Comparison of ENCODE assay signal across 33 mouse cellular contexts in the genomic region with DNA sequence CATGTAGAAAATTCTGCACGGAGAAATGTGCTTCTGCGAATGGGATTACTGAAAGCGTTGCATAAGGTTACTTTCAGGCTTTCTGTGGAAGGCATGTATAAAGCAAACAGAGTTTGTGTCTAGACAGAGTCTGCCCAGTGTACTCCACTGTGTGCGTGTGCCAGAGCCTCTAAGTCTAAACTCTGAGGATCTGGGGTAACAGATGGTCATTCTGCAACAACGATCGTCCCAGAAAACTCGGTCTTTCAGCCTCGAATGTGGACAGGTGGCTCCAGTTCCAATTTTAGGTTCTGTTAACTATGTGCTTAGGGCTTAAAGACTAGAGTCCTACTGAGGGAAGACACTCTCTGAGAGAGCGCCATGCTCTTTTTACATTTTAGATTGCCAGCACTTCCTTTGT. TPM values are rescaled to one million over a fixed set of nuclear protein-coding genes. Genes with fewer than 3 reads are reported as not detected.
DNase-seq lines count a peak whose midpoint lies in the region; ATAC-seq and TF ChIP-seq lines count a peak whose summit lies in the region.
"Had no signal": no experiment of that assay in that cellular context is flagged by ENCODE, and none has a peak within 500 bp of the region (broad histone marks: within the 10 kb centered on the region; RNA-seq: fewer than 3 reads in every experiment).

No protein-coding gene starts in this region.

- ATAC-seq in forebrain, postnatal 0 days, result peak; percentile 74
- ATAC-seq in forebrain, embryonic 14.5 days, result no peak
- no peak for ATAC-seq in megakaryocyte-erythroid progenitor cell, adult 5-6 weeks (replicated peaks; ENCODE audit: low FRiP score, low TSS enrichment, poor library complexity, severe bottlenecking)
- ATAC-seq: CD4-positive, CD25-positive, alpha-beta regulatory T cell, adult 4 months had no signal

- peaks cover 67% of the 10 kb centered on the region for H3K36me3 ChIP-seq in forebrain, postnatal 0 days (ENCODE audit: insufficient read depth)
- peaks cover 82% of the 10 kb centered on the region for H3K36me3 ChIP-seq in forebrain, embryonic 14.5 days (ENCODE audit: control insufficient read depth, insufficient read depth, low read length)

- no peaks in the 10 kb centered on the region for H3K9me3 ChIP-seq in forebrain, postnatal 0 days (ENCODE audit: low read length)
- H3K9me3 ChIP-seq in forebrain, embryonic 14.5 days (replicated peaks; ENCODE audit: control insufficient read depth, low read length), result no peaks in the 10 kb centered on the region
- H3K9me3 ChIP-seq: embryonic facial prominence, embryonic 13.5 days; forebrain, embryonic 12.5 days; hindbrain, embryonic 12.5 days; liver, embryonic 13.5 days; midbrain, embryonic 12.5 days; neural tube, embryonic 15.5 days had no signal

- H3K4me2 ChIP-seq in forebrain, postnatal 0 days (ENCODE audit: low read depth), result no peak overlapping the region
- H3K4me2 ChIP-seq in forebrain, embryonic 14.5 days (ENCODE audit: low read length), result no peak overlapping the region
- H3K4me2 ChIP-seq: embryonic facial prominence, embryonic 13.5 days; forebrain, embryonic 12.5 days; hindbrain, embryonic 12.5 days; liver, embryonic 13.5 days; midbrain, embryonic 12.5 days; neural tube, embryonic 15.5 days had no signal

- DNase-seq in forebrain, postnatal 0 days, result peak; percentile 24
- no peak for DNase-seq in forebrain, embryonic 14.5 days (ENCODE audit: low spot score)
- DNase-seq in layer of hippocampus, adult 2 months (ENCODE audit: low spot score in 2 of 2), result peak; percentile 24 to 35
- no peak for DNase-seq in layer of hippocampus, postnatal 25 days (ENCODE audit: extremely low spot score in 1 of 2, low spot score in 1 of 2)
- peak; percentile 32 for DNase-seq in layer of hippocampus, adult 9-11 months
- DNase-seq: adrenal gland, postnatal 14 days; cerebellum, postnatal 36 days; embryo, embryonic 11 days; gastrocnemius, adult 2 months; kidney, adult 2 months; liver, embryonic 13.5 days; lung, adult 2 months; lung, postnatal 14 days; spleen, adult 18-20 months; thymus, postnatal 36 days had no signal

- 86% methylated on average over 9 of the region's 9 CpGs for WGBS in forebrain, postnatal 0 days
- WGBS in forebrain, embryonic 14.5 days, result 89% methylated on average over 9 of the region's 9 CpGs
- WGBS in bone marrow, adult 2 months, result 91% methylated on average over 9 of the region's 9 CpGs

- no peak overlapping the region for H3K4me3 ChIP-seq in forebrain, postnatal 0 days (ENCODE audit: low read depth, low read length)
- H3K4me3 ChIP-seq in forebrain, embryonic 14.5 days (ENCODE audit: low read depth, low read length), result no peak overlapping the region
- no peak overlapping the region for H3K4me3 ChIP-seq in layer of hippocampus, adult 2 months
- H3K4me3 ChIP-seq in bone marrow, adult 2 months (replicated peaks; ENCODE audit: control insufficient read depth, low read depth, low read length), result no peak overlapping the region
- H3K4me3 ChIP-seq: embryonic facial prominence, embryonic 13.5 days; erythroblast, embryonic 14.5 days; forebrain, embryonic 12.5 days; gastrocnemius, adult 2 months; hindbrain, embryonic 12.5 days; liver, embryonic 13.5 days; midbrain, embryonic 12.5 days; neural tube, embryonic 15.5 days had no signal

- no peak overlapping the region for H3K27ac ChIP-seq in forebrain, postnatal 0 days (ENCODE audit: low read depth, low read length)
- no peak overlapping the region for H3K27ac ChIP-seq in forebrain, embryonic 14.5 days (ENCODE audit: low read depth, low read length)
- peak overlapping the region; percentile 77 for H3K27ac ChIP-seq in layer of hippocampus, adult 2 months
- H3K27ac ChIP-seq in bone marrow, adult 2 months (ENCODE audit: control insufficient read depth, insufficient read depth, low read depth, low read length, poor library complexity), result peak overlapping the region; percentile 22; the same call in 1 of the 2 replicates
- H3K27ac ChIP-seq: embryonic facial prominence, embryonic 13.5 days; forebrain, embryonic 12.5 days; gastrocnemius, adult 2 months; hindbrain, embryonic 12.5 days; kidney, postnatal 0 days; liver, embryonic 13.5 days; midbrain, embryonic 12.5 days; neural tube, embryonic 15.5 days had no signal

- TF ChIP-seq CTCF in forebrain, postnatal 0 days (IDR thresholded peaks at IDR 0.05; ENCODE audit: low read depth), result no peak
- no peak for TF ChIP-seq CTCF in layer of hippocampus, adult 2 months (conservative IDR thresholded peaks at IDR 0.05)
- TF ChIP-seq CTCF in bone marrow, adult 2 months (IDR thresholded peaks at IDR 0.05; ENCODE audit: control insufficient read depth, insufficient read depth, low read length), result no peak

- no peaks in the 10 kb centered on the region for H3K4me1 ChIP-seq in forebrain, postnatal 0 days (ENCODE audit: insufficient read depth)
- H3K4me1 ChIP-seq in forebrain, embryonic 14.5 days (ENCODE audit: control insufficient read depth, insufficient read depth, low read length), result no peaks in the 10 kb centered on the region
- H3K4me1 ChIP-seq in bone marrow, adult 2 months (ENCODE audit: control insufficient read depth, insufficient read depth, low read length), result peaks cover 2% of the 10 kb centered on the region; the same call in 1 of the 2 replicates
- H3K4me1 ChIP-seq: embryonic facial prominence, embryonic 13.5 days; forebrain, embryonic 12.5 days; hindbrain, embryonic 12.5 days; midbrain, embryonic 12.5 days; neural tube, embryonic 15.5 days had no signal

- TF ChIP-seq POLR2A in bone marrow, adult 2 months (IDR thresholded peaks at IDR 0.05; ENCODE audit: borderline replicate concordance, control insufficient read depth, low read depth, low read length), result no peak

- H3K27me3 ChIP-seq in forebrain, postnatal 0 days (ENCODE audit: insufficient read depth, low read length), result no peaks in the 10 kb centered on the region
- no peaks in the 10 kb centered on the region for H3K27me3 ChIP-seq in forebrain, embryonic 14.5 days (replicated peaks; ENCODE audit: control insufficient read depth, insufficient read depth, low read length)
- H3K27me3 ChIP-seq: embryonic facial prominence, embryonic 13.5 days; forebrain, embryonic 12.5 days; hindbrain, embryonic 12.5 days; liver, embryonic 13.5 days; midbrain, embryonic 12.5 days; neural tube, embryonic 15.5 days had no signal

- H3K9ac ChIP-seq in forebrain, postnatal 0 days, result no peak overlapping the region
- H3K9ac ChIP-seq in forebrain, embryonic 14.5 days (ENCODE audit: low read length), result no peak overlapping the region
- H3K9ac ChIP-seq: embryonic facial prominence, embryonic 13.5 days; forebrain, embryonic 12.5 days; hindbrain, embryonic 12.5 days; liver, embryonic 13.5 days; midbrain, embryonic 12.5 days; neural tube, embryonic 15.5 days had no signal

RNA-seq across cellular contexts. Expression of gene Dhx29, which starts 18.1 kb away (rescaled TPM):
- 24.9 and 33.6 TPM in 2 replicates for total RNA-seq in forebrain, postnatal 0 days (2014; rRNA removed)
- 19.3 and 25.5 TPM in 2 replicates for polyA plus RNA-seq in forebrain, postnatal 0 days (2015; fragmentation: Nextera tagmentation; extraction: Ambion mirVana)
- polyA plus RNA-seq in forebrain, embryonic 14.5 days (2014; fragmentation: Nextera tagmentation; extraction: Ambion mirVana), result 17.5 and 25.4 TPM in 2 replicates
- total RNA-seq in layer of hippocampus, adult 2 months (2021), result 10 to 100 TPM; 23.5 to 26.0 TPM
- total RNA-seq in layer of hippocampus, postnatal 25 days (2021), result 10 to 100 TPM; 23.2 to 23.9 TPM
- 8.9 and 11.0 TPM in 2 replicates for polyA plus RNA-seq in bone marrow, adult 2 months (2011; ENCODE audit: insufficient read depth, insufficient read length, low replicate concordance, missing spikeins)
- 23.1 and 26.3 TPM in 2 replicates for total RNA-seq in megakaryocyte-erythroid progenitor cell, adult 5-6 weeks (2014; fragmentation: Nextera tagmentation)
- 34.5 and 39.3 TPM in 2 replicates for total RNA-seq in megakaryocyte-erythroid progenitor cell, adult 5-6 weeks (2017)

RNA-seq across cellular contexts. Expression of gene Mtrex, which starts 18.1 kb away (rescaled TPM):
- total RNA-seq in forebrain, postnatal 0 days (2014; rRNA removed), result 40.4 and 41.8 TPM in 2 replicates
- 36.5 and 39.9 TPM in 2 replicates for polyA plus RNA-seq in forebrain, postnatal 0 days (2015; fragmentation: Nextera tagmentation; extraction: Ambion mirVana)
- 70.6 and 77.9 TPM in 2 replicates for polyA plus RNA-seq in forebrain, embryonic 14.5 days (2014; fragmentation: Nextera tagmentation; extraction: Ambion mirVana)
- 10 to 100 TPM; 46.3 to 49.2 TPM for total RNA-seq in layer of hippocampus, adult 2 months (2021)
- total RNA-seq in layer of hippocampus, postnatal 25 days (2021), result 10 to 100 TPM; 41.7 to 44.0 TPM
- polyA plus RNA-seq in bone marrow, adult 2 months (2011; ENCODE audit: insufficient read depth, insufficient read length, low replicate concordance, missing spikeins), result 16.5 and 52.6 TPM in 2 replicates
- 81.8 and 86.2 TPM in 2 replicates for total RNA-seq in megakaryocyte-erythroid progenitor cell, adult 5-6 weeks (2014; fragmentation: Nextera tagmentation)
- 109 and 113 TPM in 2 replicates for total RNA-seq in megakaryocyte-erythroid progenitor cell, adult 5-6 weeks (2017)

RNA-seq across cellular contexts. Expression of gene Ccno, which starts 42.3 kb away (rescaled TPM):
- 3.0 and 6.8 TPM in 2 replicates for total RNA-seq in forebrain, postnatal 0 days (2014; rRNA removed)
- polyA plus RNA-seq in forebrain, postnatal 0 days (2015; fragmentation: Nextera tagmentation; extraction: Ambion mirVana), result 2.6 and 3.3 TPM in 2 replicates
- 1.5 and 2.2 TPM in 2 replicates for polyA plus RNA-seq in forebrain, embryonic 14.5 days (2014; fragmentation: Nextera tagmentation; extraction: Ambion mirVana)
- total RNA-seq in layer of hippocampus, adult 2 months (2021), result 1 to 10 TPM; 6.3 to 7.4 TPM
- total RNA-seq in layer of hippocampus, postnatal 25 days (2021), result 1 to 10 TPM; 4.8 to 5.1 TPM
- polyA plus RNA-seq in bone marrow, adult 2 months (2011; ENCODE audit: insufficient read depth, insufficient read length, low replicate concordance, missing spikeins), result 3.8 and 4.0 TPM in 2 replicates
- not detected in 2 replicates for total RNA-seq in megakaryocyte-erythroid progenitor cell, adult 5-6 weeks (2014; fragmentation: Nextera tagmentation)
- 3.2 TPM in 1 of 2 replicates, not detected in the other for total RNA-seq in megakaryocyte-erythroid progenitor cell, adult 5-6 weeks (2017)
- total RNA-seq: gastrocnemius, adult 2 months had no signal
- polyA plus RNA-seq: CD4-positive, CD25-positive, alpha-beta regulatory T cell, adult 4 months; erythroblast, embryonic 14.5 days had no signal

RNA-seq across cellular contexts. Expression of gene Mcidas, which starts 48.3 kb away (rescaled TPM):
- total RNA-seq in forebrain, postnatal 0 days (2014; rRNA removed), result 0.85 and 1.8 TPM in 2 replicates
- polyA plus RNA-seq in forebrain, postnatal 0 days (2015; fragmentation: Nextera tagmentation; extraction: Ambion mirVana), result 0.75 and 1.9 TPM in 2 replicates
- 0.73 and 0.94 TPM in 2 replicates for polyA plus RNA-seq in forebrain, embryonic 14.5 days (2014; fragmentation: Nextera tagmentation; extraction: Ambion mirVana)
- total RNA-seq in layer of hippocampus, adult 2 months (2021), result under 1 TPM; 0.25 to 0.74 TPM
- total RNA-seq in layer of hippocampus, postnatal 25 days (2021), result under 1 TPM; 0.37 to 0.75 TPM
- not detected in 2 replicates for polyA plus RNA-seq in bone marrow, adult 2 months (2011; ENCODE audit: insufficient read depth, insufficient read length, low replicate concordance, missing spikeins)
- not detected in 2 replicates for total RNA-seq in megakaryocyte-erythroid progenitor cell, adult 5-6 weeks (2014; fragmentation: Nextera tagmentation)
- total RNA-seq in megakaryocyte-erythroid progenitor cell, adult 5-6 weeks (2017), result not detected in 2 replicates
- total RNA-seq: adrenal gland, postnatal 14 days; gastrocnemius, adult 2 months; gastrocnemius, postnatal 4 days; heart, adult 8-10 months; heart, postnatal 25 days; megakaryocyte progenitor cell, adult 5-6 weeks had no signal
- polyA plus RNA-seq: erythroblast, embryonic 14.5 days; heart, embryonic 14.5 days; kidney, adult 2 months; kidney, postnatal 0 days; large intestine, adult 2 months; limb, embryonic 14.5 days; liver, embryonic 13.5 days; testis, adult 2 months had no signal

Comparison
In these comparisons a context has a peak if more than half of its experiments do, and no peak if none do; other contexts are left out.
1. DNase-seq: peak in forebrain, postnatal 0 days (single experiment), layer of hippocampus, adult 2 months (2 of 2) and layer of hippocampus, adult 9-11 months (single experiment); none in forebrain, embryonic 14.5 days (single experiment) and layer of hippocampus, postnatal 25 days (0 of 2).
2. H3K27ac ChIP-seq: peak in layer of hippocampus, adult 2 months (single experiment) and bone marrow, adult 2 months (single experiment); none in forebrain, postnatal 0 days (single experiment) and forebrain, embryonic 14.5 days (single experiment).